Mouse (Mus musculus): ENCODE measurements around the gene Golph3l.
"Not testable (repeated sequence)": the region's sequence is repeated elsewhere in the genome, so short reads cannot be mapped to it uniquely, and the experiment has no call there.

The Golph3l gene

DNA sequence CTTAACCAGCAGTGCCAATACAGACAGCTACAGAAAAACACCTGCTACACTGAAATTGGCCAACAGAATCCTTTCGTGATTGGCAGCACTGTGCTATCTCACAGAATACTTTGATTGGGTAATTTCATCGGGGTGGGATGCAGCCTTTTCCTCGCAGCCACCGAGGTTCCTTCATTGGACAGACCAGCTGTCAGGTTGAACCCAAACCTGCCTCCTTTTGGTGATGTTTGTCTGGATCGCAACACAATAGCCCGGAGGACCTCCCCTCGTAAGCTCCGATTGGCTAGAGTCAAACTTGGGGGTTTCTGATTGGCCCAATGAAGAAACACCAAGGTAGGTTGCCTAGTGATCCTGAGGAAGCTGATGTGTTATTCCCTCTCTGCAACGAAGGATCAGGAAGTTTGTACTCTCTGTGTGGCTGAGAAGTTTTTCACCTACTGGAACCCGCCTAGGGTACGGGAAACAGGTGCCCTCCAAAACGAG is at the start of gene Golph3l:
Golph3l (plus strand) TSS at position 331 of the 483 bp plus-strand sequence.
- peak; percentile 87 for DNase-seq (ENCODE audit: low spot score)

DNA sequence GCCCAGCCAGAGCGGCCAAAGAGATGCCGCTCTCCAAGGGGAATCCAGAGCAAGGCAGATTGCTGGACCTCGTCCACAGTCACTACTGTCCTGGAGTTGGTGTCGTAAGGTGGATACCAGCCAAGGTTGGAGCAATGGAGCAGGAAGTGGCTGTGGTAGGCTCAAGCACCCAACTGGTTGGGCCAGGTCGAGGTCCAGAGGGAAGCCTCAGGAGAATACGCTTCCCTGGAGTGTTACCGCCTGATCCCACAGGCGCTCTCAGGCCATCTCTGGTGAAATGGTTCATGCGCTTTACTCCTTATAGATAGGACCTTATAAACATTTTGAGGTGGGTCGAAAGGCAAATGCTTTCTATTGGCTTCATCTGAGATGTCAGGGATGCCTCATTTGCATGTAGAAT is 49.8 kb upstream of the Golph3l start:
- no peak for DNase-seq (ENCODE audit: low spot score)

DNA sequence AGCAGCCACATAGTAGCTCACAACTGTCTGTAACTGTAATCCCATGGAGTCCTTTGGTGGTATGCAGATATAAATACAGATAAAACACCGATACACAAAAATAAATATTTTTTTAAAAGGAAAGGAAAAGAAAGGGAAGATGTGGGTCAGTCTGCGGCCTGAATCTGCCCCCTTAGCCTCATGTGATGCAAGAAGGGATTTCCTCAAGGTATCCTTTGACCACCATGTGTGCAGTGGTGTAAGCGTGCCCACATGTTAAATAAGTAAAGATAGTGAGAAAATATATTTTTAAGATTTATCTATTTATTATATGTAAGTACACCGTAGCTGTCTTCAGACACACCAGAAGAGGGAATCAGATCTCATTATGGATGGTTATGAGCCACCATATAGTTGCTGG is 48.9 kb upstream of the Golph3l start:
- DNase-seq (ENCODE audit: low spot score) = no peak

DNA sequence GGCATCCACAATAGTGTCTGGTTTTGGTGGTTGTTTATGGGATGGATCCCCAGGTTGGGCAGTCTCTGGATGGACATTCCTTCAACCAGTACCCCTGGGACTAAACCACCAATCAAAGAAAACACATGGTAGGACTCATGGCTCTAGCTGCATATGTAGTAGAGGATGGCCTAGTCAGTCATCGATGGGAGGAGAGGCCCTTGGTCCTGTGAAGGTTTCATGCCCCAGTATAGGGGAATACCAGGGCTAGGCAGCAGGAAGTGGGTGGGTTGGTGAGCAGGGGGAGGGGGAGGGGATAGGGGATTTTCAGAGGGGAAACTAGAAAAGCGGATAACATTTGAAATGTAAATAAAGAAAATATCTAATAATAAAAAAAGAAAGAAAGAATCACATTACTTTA is 47.5 kb upstream of the Golph3l start:
- not testable (repeated sequence) for DNase-seq (ENCODE audit: low spot score)

DNA sequence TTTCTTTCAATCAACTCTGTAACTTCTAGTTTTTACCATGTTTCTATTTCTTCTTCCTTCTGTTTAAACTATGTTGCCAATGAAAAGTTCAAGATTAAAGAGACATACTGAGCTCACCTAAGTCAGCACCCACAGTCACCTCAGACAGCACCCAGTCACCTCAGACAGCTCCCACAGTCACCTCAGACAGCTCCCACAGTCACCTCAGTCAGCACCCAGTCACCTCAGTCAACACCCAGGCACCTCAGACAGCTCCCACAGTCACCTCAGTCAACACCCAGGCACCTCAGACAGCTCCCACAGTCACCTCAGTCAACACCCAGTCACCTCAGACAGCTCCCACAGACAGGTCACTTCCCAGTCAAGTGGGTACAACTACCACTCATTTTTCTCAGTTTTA is 46.6 kb upstream of the Golph3l start:
- no peak for DNase-seq (ENCODE audit: low spot score)

DNA sequence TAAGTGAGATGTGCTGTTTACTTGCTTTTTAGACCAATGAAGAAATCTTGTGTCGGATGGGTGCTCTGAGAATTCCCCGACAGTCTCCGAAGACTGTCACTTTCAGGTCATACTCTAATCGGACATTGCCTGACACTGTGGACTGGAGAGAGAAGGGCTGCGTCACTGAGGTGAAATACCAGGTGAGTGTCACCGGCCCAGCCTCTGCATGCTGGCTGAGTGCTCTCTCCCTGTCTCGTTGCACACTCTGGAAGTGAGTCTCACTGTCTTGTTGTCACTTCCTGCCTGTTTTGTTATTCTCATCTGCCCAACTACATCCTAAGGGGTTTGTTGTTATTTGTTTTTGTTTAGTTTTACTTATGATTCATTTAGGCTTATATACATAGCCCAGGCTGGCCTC is 45.8 kb upstream of the Golph3l start:
- DNase-seq (ENCODE audit: low spot score) = no peak

DNA sequence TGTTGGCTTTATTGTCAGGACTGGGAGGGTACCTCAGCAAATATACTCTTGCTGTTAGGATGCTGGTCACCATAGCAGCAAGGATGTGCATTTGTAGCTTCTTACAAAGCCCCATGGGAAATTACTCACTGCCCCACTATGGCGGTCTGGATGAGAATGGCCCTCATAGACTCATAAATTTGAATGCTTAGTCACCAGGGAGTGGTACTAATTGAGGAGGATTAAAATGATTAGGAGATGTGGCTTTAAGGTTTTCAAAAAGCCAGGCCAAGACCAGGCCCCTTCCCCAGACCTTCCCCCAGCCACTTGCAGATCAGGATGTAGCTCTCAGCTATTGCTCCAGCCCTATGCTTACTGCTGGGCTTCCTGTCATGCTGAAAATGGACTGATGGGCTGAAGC is 38.6 kb upstream of the Golph3l start:
- DNase-seq (ENCODE audit: low spot score) = no peak

DNA sequence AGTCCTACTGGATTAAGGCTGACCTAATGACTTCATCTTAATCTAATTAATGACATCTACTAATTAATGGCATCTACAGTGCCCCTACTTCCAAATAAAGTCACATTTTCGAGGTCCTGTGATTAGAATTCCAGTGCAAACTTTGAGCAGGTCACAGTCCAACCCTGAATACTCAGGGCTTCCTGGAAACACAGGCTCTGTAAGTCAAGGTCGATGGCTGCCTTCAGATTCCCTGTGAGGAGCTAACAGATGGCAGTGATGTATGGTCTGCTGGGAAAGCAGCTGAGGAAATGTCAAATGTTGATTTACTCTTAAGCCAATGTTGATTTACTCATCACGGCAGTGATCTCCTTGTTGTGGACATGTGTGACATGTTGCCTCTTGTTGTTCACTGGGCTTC is 34.7 kb upstream of the Golph3l start:
- DNase-seq (ENCODE audit: low spot score) = no peak

DNA sequence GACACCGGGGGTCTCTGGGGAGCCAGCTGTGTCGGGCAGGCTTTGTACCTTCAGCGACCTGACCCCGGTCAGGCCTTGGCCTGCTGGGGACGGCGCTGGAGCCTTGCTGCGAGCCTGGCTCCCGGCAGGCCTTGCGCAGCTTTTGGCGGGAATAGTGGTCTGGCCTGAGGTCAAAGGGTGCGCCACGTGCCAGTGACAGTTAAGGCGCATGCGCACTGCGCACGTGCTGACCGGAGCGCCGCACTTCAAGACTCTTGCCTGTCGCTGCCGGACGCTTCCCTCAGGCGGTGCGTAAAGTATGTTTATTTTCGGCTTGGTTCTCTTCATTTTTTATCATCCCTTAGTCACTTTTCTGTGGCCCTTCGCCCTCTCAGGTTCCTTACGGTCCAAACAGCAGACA is 29.3 kb upstream of the Golph3l start, which contains the start of gene Hormad1:
Hormad1 (plus strand) TSS at position 241 of the 400 bp plus-strand sequence.
- no peak for DNase-seq (ENCODE audit: low spot score)

DNA sequence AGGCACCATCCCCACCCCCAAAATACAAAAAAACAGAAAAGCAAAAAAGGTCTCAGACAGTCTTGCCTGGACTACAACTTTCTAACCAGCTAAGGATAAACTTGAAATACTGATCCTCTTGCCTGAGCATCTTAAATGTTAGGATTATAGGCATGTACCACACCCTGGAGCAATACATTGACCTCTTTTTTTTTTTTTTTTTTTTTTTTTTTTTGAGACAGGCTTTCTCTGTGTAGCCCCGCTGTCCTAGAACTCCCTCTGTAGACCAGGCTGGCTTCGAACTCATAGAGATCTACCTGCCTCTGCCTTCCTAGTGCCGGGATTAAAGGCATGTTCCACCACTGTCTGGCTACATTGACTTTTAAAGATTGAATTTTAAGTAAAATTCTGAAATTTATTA is 28.0 kb upstream of the Golph3l start:
- DNase-seq (ENCODE audit: low spot score) = no peak

DNA sequence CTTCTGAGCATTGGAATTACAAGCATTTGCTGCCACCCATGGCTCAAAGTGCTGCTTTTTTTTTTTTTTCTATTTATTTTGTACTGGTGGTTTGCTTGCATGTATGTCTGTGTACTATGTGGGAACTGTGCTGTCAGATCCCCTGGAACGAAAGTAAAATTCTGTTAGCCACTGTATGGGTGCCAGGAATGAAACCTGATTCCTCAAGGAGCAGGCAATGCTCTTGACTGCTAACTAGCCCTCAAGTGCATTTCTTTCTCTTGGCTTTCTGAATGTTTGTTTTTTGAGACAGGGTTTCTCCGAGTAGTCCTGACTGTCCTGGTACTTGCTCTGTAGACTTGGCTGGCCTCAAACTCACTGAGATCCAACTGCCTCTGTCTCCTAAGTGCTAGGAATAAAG is 26.9 kb upstream of the Golph3l start:
- no peak for DNase-seq (ENCODE audit: low spot score)

DNA sequence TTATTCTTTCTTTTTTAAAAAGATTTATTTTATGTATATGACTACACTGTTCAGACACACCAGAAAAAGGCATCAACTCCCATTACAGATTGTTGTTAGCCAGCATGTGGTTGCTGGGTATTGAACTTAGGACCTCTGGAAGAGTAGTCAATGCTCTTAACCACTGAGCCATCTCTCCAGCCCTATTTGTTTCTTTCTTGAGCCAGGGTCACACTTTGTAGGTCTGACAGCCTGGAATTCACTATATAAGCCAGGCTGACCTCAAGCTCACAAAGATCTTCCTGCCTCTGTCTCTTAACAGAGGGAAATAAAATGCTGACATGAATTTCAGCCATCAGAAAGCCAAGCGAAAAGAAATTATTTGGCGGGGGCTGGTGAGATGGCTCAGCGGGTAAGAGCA is 19.1 kb upstream of the Golph3l start:
- no peak for DNase-seq (ENCODE audit: low spot score)

DNA sequence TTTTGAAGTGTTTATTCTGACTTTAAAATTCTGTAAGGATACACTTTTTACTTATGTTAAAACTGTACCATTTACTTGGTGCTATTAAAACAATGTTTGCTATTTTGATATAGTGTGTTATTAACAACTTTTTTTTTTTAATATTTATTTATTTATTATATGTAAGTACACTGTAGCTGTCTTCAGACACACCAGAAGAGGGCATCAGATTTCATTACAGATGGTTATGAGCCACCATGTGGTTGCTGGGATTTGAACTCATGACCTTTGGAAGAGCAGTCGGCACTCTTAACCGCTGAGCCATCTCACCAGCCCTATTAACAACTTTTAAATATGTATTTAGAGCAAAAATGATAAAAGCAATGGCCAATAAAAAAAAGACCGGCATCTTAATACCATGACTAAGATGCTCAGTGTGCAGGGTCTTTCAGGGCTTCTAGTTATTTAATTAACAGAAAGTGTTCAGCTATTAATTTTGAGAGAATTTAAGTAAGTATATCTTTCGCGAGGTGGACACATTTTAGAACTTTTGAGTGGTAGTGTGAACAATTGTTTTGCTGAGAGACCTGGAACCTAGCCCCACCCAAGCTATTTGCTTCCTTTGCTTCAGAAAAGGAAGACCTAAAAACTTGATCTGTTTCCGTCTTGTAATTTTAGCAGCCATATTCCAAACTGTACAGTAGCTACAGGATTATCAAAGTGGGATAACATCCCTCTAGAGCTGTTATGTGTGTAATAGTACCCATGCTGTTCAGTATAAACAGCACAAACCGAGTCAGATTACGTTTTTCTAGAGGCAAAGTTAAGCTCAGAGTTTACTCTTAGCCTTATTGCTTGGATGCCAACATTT is 755 bp upstream of the Golph3l start:
- DNase-seq (ENCODE audit: low spot score) = no peak

DNA sequence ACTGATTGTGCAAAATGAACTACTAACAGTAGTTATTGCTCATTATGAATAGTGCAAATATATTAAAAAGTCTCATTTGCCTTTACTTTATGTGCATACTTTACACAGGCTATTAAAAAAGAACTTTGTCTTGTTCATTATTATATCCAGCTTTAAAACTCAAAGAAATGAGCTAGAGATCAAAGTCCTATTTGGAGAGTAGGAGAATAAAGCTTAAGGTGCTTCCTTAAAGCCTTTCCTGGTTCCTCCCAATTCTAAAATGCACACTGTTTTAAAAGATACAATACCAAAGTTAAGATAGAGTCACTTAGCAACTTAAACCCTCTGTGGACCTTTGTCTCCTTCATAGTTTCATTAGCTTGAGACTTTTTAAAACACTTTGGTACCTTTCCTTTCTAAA is 10.0 kb downstream of the Golph3l start:
- no peak for DNase-seq (ENCODE audit: low spot score)

DNA sequence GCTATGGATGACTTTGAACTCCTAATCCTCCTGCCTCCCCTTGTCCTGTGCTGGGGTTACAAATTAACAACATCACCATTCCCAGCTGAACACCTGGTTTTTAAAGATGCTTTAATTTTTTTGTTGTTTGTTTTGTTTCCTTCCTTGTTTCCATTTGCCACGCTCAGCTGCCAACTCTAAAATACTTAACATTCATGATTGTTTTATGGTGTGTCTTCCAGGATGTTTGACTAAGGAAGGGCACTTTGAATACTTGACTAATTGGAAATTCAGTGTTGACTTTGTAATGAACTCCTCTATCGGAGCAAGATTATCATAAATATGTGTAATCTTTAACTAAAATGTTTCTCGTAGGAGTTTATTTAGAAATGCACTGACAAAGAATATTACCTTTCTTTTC is 12.6 kb downstream of the Golph3l start:
- DNase-seq (ENCODE audit: low spot score) = no peak

DNA sequence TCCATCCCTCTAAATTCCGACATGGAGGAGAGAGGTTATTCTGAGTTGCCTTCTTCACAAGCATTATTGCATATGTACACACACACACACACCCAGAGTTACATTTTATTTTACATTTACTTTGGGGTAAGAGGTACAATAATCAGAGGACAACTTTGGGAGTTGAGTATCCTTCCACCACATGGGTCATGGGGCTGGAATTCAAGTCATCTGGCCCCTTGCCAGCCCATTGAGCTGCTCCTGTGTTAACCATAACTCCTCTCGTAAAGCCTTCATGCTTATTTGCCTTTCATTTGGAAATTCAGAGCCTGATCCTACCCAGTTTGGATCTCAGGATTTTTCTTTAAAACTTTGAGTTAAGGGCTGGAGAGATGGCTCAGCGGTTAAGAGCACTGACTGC is 17.4 kb downstream of the Golph3l start:
- DNase-seq (ENCODE audit: low spot score) = no peak

DNA sequence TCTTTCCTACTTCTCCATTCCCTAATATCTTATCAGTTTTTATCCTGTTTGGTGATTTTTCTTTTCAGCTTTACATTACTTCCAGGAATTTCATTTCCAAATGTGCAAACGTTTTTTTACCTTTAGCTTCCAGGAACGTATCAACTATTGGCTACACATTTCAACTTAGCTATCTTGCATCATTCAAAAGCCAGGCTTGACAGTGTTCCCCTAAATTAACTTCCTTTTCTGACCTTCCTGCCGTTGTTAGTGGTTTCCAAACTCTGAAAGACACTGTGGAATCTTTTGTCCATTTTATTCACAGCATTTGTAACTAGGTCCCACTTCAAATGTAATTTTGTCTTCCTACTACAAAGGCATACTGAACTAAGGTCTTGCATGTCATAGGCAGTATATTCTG is 20.5 kb downstream of the Golph3l start:
- DNase-seq (ENCODE audit: low spot score) = no peak

DNA sequence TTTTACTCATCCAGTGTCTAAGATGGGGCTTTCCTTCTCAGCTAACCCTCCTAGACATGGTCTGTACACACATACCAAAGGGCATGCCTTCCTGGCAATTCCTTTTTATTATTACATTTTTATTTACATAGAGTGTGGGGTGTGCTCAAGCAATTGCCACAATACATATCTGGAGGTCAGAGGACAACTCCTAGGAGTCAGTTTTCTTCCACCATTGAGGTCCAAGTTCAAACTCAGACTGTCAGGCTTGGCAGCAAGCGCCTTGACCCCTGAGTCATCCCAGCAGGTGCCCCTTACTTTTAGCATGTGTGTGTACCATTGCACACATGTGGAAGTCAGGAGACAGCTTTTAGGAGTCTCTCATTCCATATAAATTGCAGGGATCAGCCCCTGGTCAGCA is 25.3 kb downstream of the Golph3l start:
- DNase-seq (ENCODE audit: low spot score) = no peak

DNA sequence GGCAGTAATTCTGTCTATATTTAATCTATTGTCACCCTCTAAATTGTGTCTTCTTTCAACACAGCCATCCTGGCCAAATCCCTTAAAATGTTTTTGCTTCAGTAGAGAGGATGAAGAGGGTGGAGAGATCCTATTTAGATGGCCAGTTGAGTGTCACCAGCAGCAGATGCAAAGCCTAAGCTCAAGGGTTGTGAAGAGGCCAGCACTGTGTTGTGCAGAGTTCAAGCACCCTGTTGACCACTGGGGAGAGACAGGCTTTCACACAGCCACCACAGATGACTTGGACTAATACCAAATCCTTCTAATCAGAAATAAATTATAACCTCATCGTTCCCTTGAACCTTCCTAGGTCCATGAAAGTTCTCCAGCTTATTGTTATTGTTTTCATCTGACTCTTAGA is 29.8 kb downstream of the Golph3l start:
- no peak for DNase-seq (ENCODE audit: low spot score)

DNA sequence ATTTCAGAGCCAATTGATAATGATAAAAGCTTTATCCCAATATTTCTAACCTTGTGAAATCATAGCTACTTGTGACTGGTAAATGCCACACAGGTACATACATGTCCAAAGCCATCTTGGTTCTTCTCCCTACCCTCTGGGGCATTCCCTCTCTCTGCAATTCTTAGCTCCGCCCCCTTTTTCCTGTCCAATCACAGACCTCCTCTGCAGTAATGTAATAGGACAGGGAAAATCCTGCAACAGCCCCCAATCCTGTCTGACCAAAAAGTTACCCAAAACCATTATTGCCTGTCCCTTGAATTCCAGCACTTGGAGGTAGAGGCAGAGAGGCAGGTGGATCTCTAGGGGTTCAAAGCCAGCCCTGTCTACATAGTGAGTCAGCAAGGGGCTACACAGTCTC is 32.5 kb downstream of the Golph3l start:
- DNase-seq (ENCODE audit: low spot score) = no peak

DNA sequence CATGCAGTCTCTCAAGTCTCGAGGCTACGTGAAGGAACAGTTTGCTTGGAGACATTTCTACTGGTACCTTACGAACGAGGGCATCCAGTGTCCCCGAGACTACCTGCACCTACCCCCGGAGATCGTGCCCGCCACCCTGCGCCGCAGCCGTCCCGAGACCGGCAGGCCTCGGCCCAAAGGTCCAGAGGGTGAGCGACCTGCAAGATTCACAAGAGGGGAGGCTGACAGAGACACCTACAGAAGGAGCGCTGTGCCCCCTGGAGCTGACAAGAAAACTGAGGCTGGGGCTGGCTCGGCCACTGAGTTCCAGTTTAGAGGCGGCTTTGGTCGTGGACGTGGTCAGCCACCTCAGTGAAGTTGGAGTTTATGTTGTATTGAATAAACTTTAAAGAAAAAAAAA is 33.7 kb downstream of the Golph3l start:
- DNase-seq (ENCODE audit: low spot score) = not testable (repeated sequence)

DNA sequence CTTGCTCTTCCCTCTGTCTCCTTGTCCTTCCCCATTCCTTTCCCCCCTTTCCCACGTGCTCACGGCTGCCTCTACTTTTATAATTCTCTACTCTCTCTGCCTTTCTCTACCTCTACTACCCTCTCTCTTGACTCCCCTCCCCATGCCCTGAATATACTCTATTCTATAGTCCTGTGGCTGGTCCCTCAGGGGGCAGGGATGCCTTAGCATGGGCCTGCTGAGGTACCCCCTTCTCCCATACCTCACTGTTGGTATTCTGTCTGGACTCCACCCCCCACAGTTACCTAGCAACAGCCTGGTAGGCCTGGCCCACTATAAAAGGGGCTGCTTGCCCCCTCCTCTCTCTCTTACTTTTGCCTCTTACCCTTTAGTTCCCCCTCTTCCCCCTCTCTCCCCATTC is 34.8 kb downstream of the Golph3l start:
- no peak for DNase-seq (ENCODE audit: low spot score)

DNA sequence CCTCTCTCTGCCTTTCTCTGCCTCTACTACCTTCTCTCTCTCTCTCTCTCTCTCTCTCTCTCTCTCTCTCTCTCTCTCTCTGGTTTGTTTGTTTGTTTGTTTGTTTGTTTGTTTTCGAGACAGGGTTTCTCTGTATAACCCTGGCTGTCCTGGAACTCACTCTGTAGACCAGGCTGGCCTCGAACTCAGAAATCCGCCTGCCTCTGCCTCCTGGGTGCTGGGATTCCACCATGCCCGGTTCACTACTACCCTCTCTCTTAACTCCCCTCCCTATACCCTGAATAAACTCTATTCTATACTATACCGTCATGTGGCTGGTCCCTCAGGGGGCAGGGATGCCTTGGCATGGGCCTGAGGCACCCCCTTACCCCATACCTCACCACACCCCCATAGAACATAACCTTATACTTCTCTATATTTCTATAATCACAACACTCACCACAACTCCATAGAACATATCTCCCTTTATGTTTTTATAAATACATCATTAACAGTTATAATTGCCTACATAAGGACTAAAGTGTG is 35.3 kb downstream of the Golph3l start:
- not testable (repeated sequence) for DNase-seq (ENCODE audit: low spot score)

All from ovary, postnatal 10 days (tissue).